Mouse (Mus musculus) spleen, adult 2 months (tissue): ENCODE results near the gene Bicc1. TPM values are rescaled to one million over a fixed set of nuclear protein-coding genes. Genes with fewer than 3 reads are reported as not detected.

ENCODE experiments used
- DNase-seq, 2 experiments: peaks; one replicate each; pipeline versions ENCODE4 v3.0.0 to v3.0.0-alpha.2; 2012 to 2021; ENCODE audit warnings: low spot score in 2 of 2, low read depth in 1 of 2
- H3K27ac ChIP-seq: fragments of 200-500 bp; 2 replicates; pipeline ENCODE4 v1.5.1; 2012; ENCODE audit warnings: low read length, inconsistent platforms; ENCODE audit not compliant: insufficient read depth
- H3K27me3 ChIP-seq: fragments of 200-500 bp; 2 replicates; pipeline ENCODE4 v1.6.1; 2012; ENCODE audit warnings: mild to moderate bottlenecking, moderate library complexity, low read length, inconsistent platforms; ENCODE audit not compliant: control insufficient read depth, insufficient read depth
- H3K36me3 ChIP-seq: fragments of 200-500 bp; 2 replicates; pipeline ENCODE4 v1.6.1; 2012; ENCODE audit warnings: mild to moderate bottlenecking, low read length, inconsistent platforms; ENCODE audit not compliant: control insufficient read depth, insufficient read depth
- H3K4me1 ChIP-seq: fragments of 200-500 bp; 2 replicates; pipeline ENCODE4 v1.6.1; 2011; ENCODE audit warnings: inconsistent platforms; ENCODE audit not compliant: control insufficient read depth, insufficient read depth, insufficient read length
- H3K4me3 ChIP-seq: fragments of 200-500 bp; 2 replicates; pipeline ENCODE4 v1.5.1; 2011; ENCODE audit warnings: mild to moderate bottlenecking, inconsistent platforms; ENCODE audit not compliant: insufficient read depth, insufficient read length; ENCODE audit errors: extremely low read depth
- CTCF ChIP-seq: fragments of 200-500 bp; IDR thresholded peaks from 2 replicates; pipeline ENCODE4 v1.5.1; 2011; ENCODE audit warnings: mild to moderate bottlenecking, inconsistent platforms; ENCODE audit not compliant: insufficient read depth, insufficient read length, insufficient replicate concordance; ENCODE audit errors: extremely low read depth
- POLR2A ChIP-seq: fragments of 200-500 bp; IDR thresholded peaks from 2 replicates; pipeline ENCODE4 v1.6.1; 2011; ENCODE audit warnings: low read depth, low read length, inconsistent platforms
- WGBS: fragments of 180-500 bp; shearing (Covaris S2); methylation state at CpG from one replicate; pipeline ENCODE4 v1.1.7; 2018; 5-methylcytosine and 5-hydroxymethylcytosine counted together
- polyA plus RNA-seq: library from polyadenylated mRNA; depleted of rRNA; stranded (reverse); fragments of >200 nt; gene quantifications from 2 replicates; pipeline ENCODE4 v1.2.3, GENCODE M21; 2012; rRNA removed

The Bicc1 gene
- polyA plus RNA-seq, 1 experiment: 3.5 TPM

- H3K4me3 ChIP-seq: no peak overlapping the region
- WGBS: 91% methylated on average over 11 of the region's 11 CpGs
Observed at GRCm38 (mm10) chr10:70901193-70901875, 258.2 kb downstream of the Bicc1 start.

GRCm38 (mm10) chr10:70895891-70896290 lies 263.6 kb downstream of the Bicc1 start:
- Histone ChIP-seq H3K4me3 (no peak overlapping the region), H3K36me3 (no peaks in the 10 kb centered on the region), H3K27me3 (no peaks in the 10 kb centered on the region), H3K27ac (no peak overlapping the region), H3K4me1 (no peaks in the 10 kb centered on the region)
- DNase-seq: no peak
- TF ChIP-seq CTCF (no peak), POLR2A (no peak)
- 78% methylated on average over 8 of the region's 8 CpGs for WGBS

More at GRCm38 (mm10) chr10:70901193-70901875, 258.2 kb downstream of the Bicc1 start:
- TF ChIP-seq CTCF (no peak), POLR2A (no peak)
- Histone ChIP-seq H3K4me1 (no peaks in the 10 kb centered on the region), H3K27ac (no peak overlapping the region), H3K36me3 (no peaks in the 10 kb centered on the region), H3K27me3 (no peaks in the 10 kb centered on the region)
- DNase-seq: no peak

- 31% methylated on average over 1 of the region's 1 CpGs for WGBS
- no peak overlapping the region for H3K27ac ChIP-seq
- H3K4me3 ChIP-seq: no peak overlapping the region
- H3K4me1 ChIP-seq: no peaks in the 10 kb centered on the region
- TF ChIP-seq CTCF (no peak), POLR2A (no peak)
- no peaks in the 10 kb centered on the region for H3K27me3 ChIP-seq
- DNase-seq: no peak
- H3K36me3 ChIP-seq: no peaks in the 10 kb centered on the region
Observed at GRCm38 (mm10) chr10:70878046-70878445, 281.5 kb downstream of the Bicc1 start.

- no peak overlapping the region for H3K4me3 ChIP-seq
- no peak overlapping the region for H3K27ac ChIP-seq
- H3K4me1 ChIP-seq: no peaks in the 10 kb centered on the region
- no peak for DNase-seq
- WGBS: 83% methylated on average over 8 of the region's 8 CpGs
- no peaks in the 10 kb centered on the region for H3K27me3 ChIP-seq
- no peak for TF ChIP-seq POLR2A
- TF ChIP-seq CTCF: no peak
- H3K36me3 ChIP-seq: no peaks in the 10 kb centered on the region
Observed at GRCm38 (mm10) chr10:70877631-70878030, 281.9 kb downstream of the Bicc1 start.

- H3K4me3 ChIP-seq: no peak overlapping the region
- H3K4me1 ChIP-seq: no peaks in the 10 kb centered on the region
- 91% methylated on average over 9 of the region's 9 CpGs for WGBS
- H3K27me3 ChIP-seq: no peaks in the 10 kb centered on the region
- H3K36me3 ChIP-seq: no peaks in the 10 kb centered on the region
- H3K27ac ChIP-seq: no peak overlapping the region
- DNase-seq: no peak
- TF ChIP-seq POLR2A: no peak
- TF ChIP-seq CTCF: no peak
Observed at GRCm38 (mm10) chr10:70876522-70876921, 283.0 kb downstream of the Bicc1 start.

- Histone ChIP-seq H3K27me3 (no peaks in the 10 kb centered on the region), H3K4me3 (no peak overlapping the region), H3K4me1 (no peaks in the 10 kb centered on the region), H3K36me3 (no peaks in the 10 kb centered on the region), H3K27ac (no peak overlapping the region)
- no peak for TF ChIP-seq POLR2A
- TF ChIP-seq CTCF: no peak
- WGBS: 73% methylated on average over 8 of the region's 8 CpGs
- DNase-seq: no peak
Observed at GRCm38 (mm10) chr10:70876119-70876518, 283.4 kb downstream of the Bicc1 start.

- 81% methylated on average over 12 of the region's 12 CpGs for WGBS
- TF ChIP-seq POLR2A (no peak), CTCF (no peak)
- no peak overlapping the region for H3K4me3 ChIP-seq
- DNase-seq: no peak
- H3K36me3 ChIP-seq: no peaks in the 10 kb centered on the region
- H3K27me3 ChIP-seq: no peaks in the 10 kb centered on the region
- H3K27ac ChIP-seq: no peak overlapping the region
- H3K4me1 ChIP-seq: no peaks in the 10 kb centered on the region
Observed at GRCm38 (mm10) chr10:70874994-70875538, 284.4 kb downstream of the Bicc1 start.

Other genes starting within 250 kb of the Bicc1 start
- 6.2 and 6.4 TPM in 2 replicates for gene Tfam, start 78.6 kb upstream of the Bicc1 start, polyA plus RNA-seq
- gene Ube2d1, start 125.6 kb upstream of the Bicc1 start, polyA plus RNA-seq: 29.4 and 48.9 TPM in 2 replicates
- gene Cisd1, start 185.3 kb upstream of the Bicc1 start, polyA plus RNA-seq: 9.6 and 14.9 TPM in 2 replicates
- gene Ipmk, start 188.1 kb upstream of the Bicc1 start, polyA plus RNA-seq: 4.5 and 6.0 TPM in 2 replicates